Mouse (Mus musculus) kidney, postnatal 10 days (tissue): ENCODE measurements around the gene Shisal2a.

Source experiments
- DNase-seq: peaks from one replicate; pipeline ENCODE4 v3.0.0; 2021; ENCODE audit warnings: mixed read lengths

The Shisal2a gene

DNA sequence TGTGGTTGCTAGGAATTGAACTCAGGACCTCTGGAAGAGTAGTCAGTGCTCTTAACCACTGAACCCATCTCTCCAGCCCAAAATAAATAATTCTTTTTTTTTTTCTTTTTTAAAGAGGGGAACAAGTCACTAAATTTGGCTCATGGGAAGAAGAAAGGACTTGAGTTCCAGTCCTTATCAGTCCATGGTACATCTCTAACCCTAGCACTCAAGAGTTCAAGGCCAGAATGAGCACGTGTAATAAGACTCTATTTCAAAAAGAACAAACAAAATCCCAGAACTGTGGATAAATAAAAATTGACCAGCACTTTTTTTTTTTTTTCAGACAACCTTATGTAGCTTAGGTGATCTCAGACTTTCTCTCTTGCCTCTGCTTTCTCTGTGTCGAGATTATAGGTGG is 46.4 kb downstream of the Shisal2a start:
- no peak for DNase-seq

DNA sequence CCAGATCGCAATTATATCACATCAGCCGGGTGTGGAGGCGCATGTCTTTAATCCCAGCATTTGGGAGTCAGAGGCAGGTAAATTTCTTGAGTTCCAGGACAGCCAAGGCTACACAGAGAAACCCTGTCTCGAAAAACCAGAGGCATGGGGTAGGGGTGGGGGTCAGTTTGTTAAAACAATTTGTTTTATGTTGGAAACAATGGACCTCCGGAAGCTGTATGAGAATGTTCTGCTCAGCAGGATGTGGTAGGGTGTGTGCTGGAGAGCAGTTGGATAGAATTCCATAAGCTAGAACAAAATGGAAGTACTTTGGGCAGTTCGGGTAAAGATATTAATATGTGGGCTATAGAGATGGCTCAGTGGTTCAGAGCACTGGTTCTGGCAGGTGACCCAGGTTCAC is 47.7 kb downstream of the Shisal2a start:
- DNase-seq: no peak

DNA sequence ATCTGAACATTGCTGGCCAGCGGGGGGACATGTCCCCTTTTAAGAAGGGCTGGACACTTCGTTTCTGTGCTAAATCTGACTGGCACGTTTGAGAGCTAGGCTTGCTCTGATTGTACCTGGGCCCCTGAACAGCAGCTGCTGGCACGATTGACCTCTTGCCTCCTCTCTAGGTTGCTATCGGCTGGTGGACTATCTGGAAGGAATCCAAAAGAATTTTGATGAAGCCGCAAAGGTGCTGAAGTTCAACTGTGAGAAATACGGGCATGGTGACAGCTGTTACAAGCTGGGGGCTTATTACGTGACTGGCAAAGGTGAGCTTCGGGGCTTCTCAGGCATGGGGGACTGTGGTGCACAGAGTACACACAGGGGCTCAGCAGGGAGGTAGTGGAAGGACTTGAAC is 51.1 kb downstream of the Shisal2a start:
- peak; percentile 22 for DNase-seq

GRCm38 (mm10) chr4:108329840-108330239 is 53.3 kb downstream of the Shisal2a start:
- no peak for DNase-seq

DNA sequence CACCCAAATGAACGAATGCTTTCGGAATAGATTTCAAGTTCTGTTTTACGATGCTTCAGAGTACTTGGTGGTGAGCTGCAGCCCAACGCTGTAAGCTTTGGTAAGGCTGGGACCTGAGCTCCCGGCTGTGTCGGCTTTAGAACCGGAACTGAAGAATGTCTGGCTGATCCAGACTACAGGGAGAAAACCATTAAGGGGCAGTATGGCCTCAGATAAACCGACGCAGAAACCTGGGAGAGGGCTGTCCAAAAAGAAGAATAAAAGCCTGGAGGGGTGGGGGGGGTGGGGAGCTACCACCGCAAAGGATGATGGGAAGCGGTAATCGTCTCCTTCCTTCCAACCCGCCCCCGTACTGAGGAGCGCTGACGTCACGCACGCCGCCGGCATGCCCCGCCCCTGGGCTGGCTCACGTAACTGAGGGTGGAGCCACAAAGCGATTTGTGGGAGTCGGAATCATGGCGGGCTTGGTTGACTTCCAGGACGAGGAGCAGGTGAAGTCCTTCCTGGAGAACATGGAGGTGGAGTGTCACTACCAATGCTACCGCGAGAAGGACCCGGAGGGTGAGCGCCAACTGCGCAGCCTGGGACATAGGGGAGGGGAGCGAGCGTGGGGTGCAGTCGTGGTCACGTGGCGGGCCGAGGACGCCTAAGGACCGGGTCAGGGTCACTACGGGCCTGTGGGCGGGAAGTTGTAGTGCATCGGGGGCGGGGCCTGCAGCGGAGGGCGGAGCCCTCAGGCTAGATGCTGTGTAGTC is 55.2 kb downstream of the Shisal2a start, which contains the start of gene Coa7:
TSS of gene Coa7 (plus strand) at position 411 of the 755 bp plus-strand sequence.
- peak; percentile 98 for DNase-seq

GRCm38 (mm10) chr4:108327071-108327579 is 56.0 kb downstream of the Shisal2a start:
- DNase-seq: no peak

DNA sequence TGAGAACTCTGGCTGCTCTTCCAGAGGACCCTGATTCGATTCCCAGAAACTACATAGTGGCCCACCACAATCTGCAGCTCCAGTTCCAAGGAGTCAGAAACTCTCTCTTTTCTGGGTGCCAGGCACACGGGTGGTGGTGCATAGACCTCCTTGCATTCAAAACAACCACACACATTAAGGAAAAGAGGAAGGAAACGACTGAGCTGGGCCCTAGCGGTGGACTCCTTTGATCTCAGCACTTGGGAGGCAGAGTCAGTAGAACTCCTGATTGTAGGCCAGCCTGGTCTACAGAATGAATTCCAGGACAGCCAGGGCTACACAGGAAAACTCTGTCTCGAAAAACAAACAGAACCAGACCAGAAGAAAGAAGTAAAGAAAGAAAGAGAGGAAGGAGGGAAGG is 59.6 kb downstream of the Shisal2a start:
- DNase-seq: no peak

- peak; percentile 22 for DNase-seq
These were observed 62.3 kb downstream of the Shisal2a start for GRCm38 (mm10) chr4:108320627-108321380.

GRCm38 (mm10) chr4:108319747-108320146 is 63.4 kb downstream of the Shisal2a start:
- no peak for DNase-seq

GRCm38 (mm10) chr4:108318649-108319615 is 64.2 kb downstream of the Shisal2a start:
- no peak for DNase-seq
